Mouse (Mus musculus) layer of hippocampus, adult 2 months (tissue): ENCODE data around the gene Olfr1298. TPM values are rescaled to one million over a fixed set of nuclear protein-coding genes. Genes with fewer than 3 reads are reported as not detected.

Source experiments
- DNase-seq, 2 experiments: peaks; one replicate each; pipeline ENCODE4 v3.0.0; 2022; ENCODE audit warnings: low spot score in 2 of 2
- H3K27ac ChIP-seq: fragments of 200-600 bp; 2 replicates; pipeline ENCODE4 v1.8.1; 2022
- H3K4me3 ChIP-seq: fragments of 200-600 bp; 2 replicates; pipeline ENCODE4 v1.8.1; 2022; ENCODE audit warnings: mild to moderate bottlenecking
- CTCF ChIP-seq: fragments of 200-600 bp; conservative IDR thresholded peaks from 2 replicates; pipeline ENCODE4 v1.8.1; 2022; ENCODE audit warnings: antibody characterized with exemption, mild to moderate bottlenecking, moderate library complexity
- long read RNA-seq, 2 experiments: library from polyadenylated mRNA; stranded (forward); transcript quantifications; one replicate each; pipeline ENCODE4 v2.0.0; 2021; ENCODE audit warnings: borderline mapping rate in 2 of 2
- total RNA-seq, 2 experiments: library from RNA; stranded (reverse); gene quantifications; 2 replicates each; pipeline ENCODE4 v1.2.3; 2021

Olfr1298 gene
- not detected for total RNA-seq
- long read RNA-seq, experiment 1 = 0 reads
- long read RNA-seq, experiment 2 = 0 reads

DNA sequence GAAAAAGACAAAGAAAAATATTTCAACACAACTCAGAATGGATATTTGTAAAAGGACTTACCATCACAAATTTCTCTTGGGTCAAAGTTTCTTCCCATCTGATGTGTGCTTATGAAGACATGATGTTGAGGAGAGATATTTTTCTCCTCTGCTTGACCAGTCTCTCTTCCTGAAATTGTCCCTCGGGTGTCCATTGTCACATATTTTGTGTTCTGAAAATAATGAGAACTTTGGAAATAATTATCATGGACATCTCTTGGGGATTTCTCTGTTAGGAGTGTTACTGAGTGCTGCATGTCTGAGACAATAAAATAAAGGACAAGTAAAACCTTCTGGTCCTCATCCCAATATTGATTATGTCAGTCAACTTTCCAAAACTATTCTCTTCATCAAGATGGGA is at the start of gene Olfr1298:
Gene Olfr1298 (minus strand): TSS at position 101 of the 400 bp plus-strand sequence.
- no peak for TF ChIP-seq CTCF
- Histone ChIP-seq H3K4me3 (no peak within 1 kb of the TSS), H3K27ac (no peak within 1 kb of the TSS)
- DNase-seq = no peak

DNA sequence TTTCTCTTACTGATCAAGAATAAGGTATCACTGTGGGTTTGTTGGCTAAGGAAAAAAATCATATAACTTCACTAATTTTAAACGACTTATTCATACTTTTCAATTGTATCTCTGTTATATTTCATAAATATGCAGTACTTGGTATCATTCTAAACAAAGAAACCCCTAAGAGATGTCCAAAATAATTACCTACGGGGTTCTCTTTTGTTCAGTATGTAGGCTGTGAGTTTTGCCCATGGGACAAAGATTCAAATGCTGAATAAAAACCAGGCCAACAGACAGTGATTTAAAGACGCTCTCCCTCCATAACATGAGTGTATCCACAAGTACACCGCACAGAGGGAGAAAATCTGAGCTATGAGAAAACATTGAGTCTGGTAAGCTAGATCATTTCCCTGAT is 12.1 kb upstream of the Olfr1298 start, which contains the start of gene Olfr1299:
Gene Olfr1299 (plus strand): TSS at position 301 of the 400 bp plus-strand sequence.
- TF ChIP-seq CTCF = no peak
- Histone ChIP-seq H3K4me3 (no peak within 1 kb of the TSS), H3K27ac (no peak within 1 kb of the TSS)
- DNase-seq = no peak

DNA sequence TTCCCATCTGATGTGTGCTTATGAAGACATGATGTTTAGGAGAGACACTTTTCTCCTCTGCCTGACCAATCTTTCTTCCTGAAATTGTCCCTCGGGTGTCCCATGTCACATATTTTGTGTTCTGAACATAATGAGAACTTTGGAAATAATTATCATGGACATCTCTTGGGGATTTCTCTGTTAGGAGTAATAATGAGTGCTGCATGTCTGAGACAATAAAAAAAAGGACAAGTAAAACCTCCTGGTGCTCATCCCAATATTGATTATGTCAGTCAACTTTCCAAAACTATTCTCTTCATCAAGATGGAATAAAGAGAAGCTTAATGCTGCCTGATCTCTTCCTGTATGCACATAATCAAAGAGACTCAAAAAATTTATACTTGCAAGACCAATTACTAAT is 22.6 kb downstream of the Olfr1298 start, which contains the start of gene Olfr1297:
Gene Olfr1297 (minus strand): TSS at position 101 of the 400 bp plus-strand sequence.
- Histone ChIP-seq H3K4me3 (no peak within 1 kb of the TSS), H3K27ac (no peak within 1 kb of the TSS)
- no peak for DNase-seq
- no peak for TF ChIP-seq CTCF

Other genes starting within 250 kb of the Olfr1298 start
- gene Olfr1286, start 226.1 kb downstream of the Olfr1298 start, total RNA-seq = not detected
- not detected for gene Olfr1287, start 200.1 kb downstream of the Olfr1298 start, total RNA-seq
- not detected for gene Olfr1288, start 175.1 kb downstream of the Olfr1298 start, total RNA-seq
- not detected for gene Olfr1289, start 168.4 kb downstream of the Olfr1298 start, total RNA-seq
- gene Olfr1290, start 155.4 kb downstream of the Olfr1298 start, total RNA-seq = not detected
- gene Olfr1291-ps1, start 152.0 kb downstream of the Olfr1298 start, total RNA-seq = not detected
- not detected for gene Olfr1293-ps, start 124.0 kb downstream of the Olfr1298 start, total RNA-seq
- not detected for gene Olfr1294, start 108.9 kb downstream of the Olfr1298 start, total RNA-seq
- not detected for gene Olfr1295, start 79.5 kb downstream of the Olfr1298 start, total RNA-seq
- gene Olfr1297, start 22.7 kb downstream of the Olfr1298 start, total RNA-seq = not detected
- gene Olfr1299, start 12.2 kb upstream of the Olfr1298 start, total RNA-seq = not detected
- not detected for gene Olfr1301, start 101.8 kb upstream of the Olfr1298 start, total RNA-seq
- gene Olfr1302, start 128.2 kb upstream of the Olfr1298 start, total RNA-seq = not detected
- not detected for gene Olfr1303, start 171.1 kb upstream of the Olfr1298 start, total RNA-seq
- gene Olfr1305, start 227.9 kb upstream of the Olfr1298 start, total RNA-seq = not detected